Mouse (Mus musculus): Measurements from ENCODE around the gene Ccl25.

GRCm38 (mm10) chr8:4314852-4315251 is 10.2 kb upstream of the Ccl25 start:
- no peak for TF ChIP-seq CTCF (conservative IDR thresholded peaks at IDR 0.05 in 1 of 2, IDR thresholded peaks at IDR 0.05 in 1 of 2; ENCODE audit: low read depth in 2 of 2, low read length in 2 of 2)
- TF ChIP-seq POLR2A (IDR thresholded peaks at IDR 0.05; ENCODE audit: low read depth, low read length) = no peak
- TF ChIP-seq EP300 (IDR thresholded peaks at IDR 0.05; ENCODE audit: low read length) = no peak
- no peak for TF ChIP-seq MAX (IDR thresholded peaks at IDR 0.05; ENCODE audit: low read length)
- TF ChIP-seq POLR2AphosphoS2 (IDR thresholded peaks at IDR 0.05; ENCODE audit: low read depth, low read length) = no peak
- no peak for TF ChIP-seq ETS1 (conservative IDR thresholded peaks at IDR 0.05; ENCODE audit: low read depth, low read length)
- TF ChIP-seq TCF12 (IDR thresholded peaks at IDR 0.05; ENCODE audit: low read depth, low read length) = no peak
- no peak for TF ChIP-seq ELF1 (IDR thresholded peaks at IDR 0.05; ENCODE audit: low read depth, low read length)
- no peak for TF ChIP-seq BHLHE40 (IDR thresholded peaks at IDR 0.05; ENCODE audit: low read depth, low read length)
- no peak for TF ChIP-seq SIN3A (IDR thresholded peaks at IDR 0.05; ENCODE audit: low read length)
- no peak for TF ChIP-seq UBTF (IDR thresholded peaks at IDR 0.05; ENCODE audit: low read depth, low read length)
- TF ChIP-seq USF1 (IDR thresholded peaks at IDR 0.05; ENCODE audit: low read depth, low read length) = no peak
